Mouse (Mus musculus) gastrocnemius, postnatal 14 days (tissue): ENCODE data around the gene Hyal2. TPM values are rescaled to one million over a fixed set of nuclear protein-coding genes. Genes with fewer than 3 reads are reported as not detected.

Experiments
- total RNA-seq, 2 experiments: library from RNA; stranded (reverse); gene quantifications; 2 replicates each; pipeline ENCODE4 v1.2.3; 2021

The Hyal2 gene
- total RNA-seq, 2 experiments from 2014 or later = 12.7 to 14.5 TPM

Other genes starting within 250 kb of the Hyal2 start
- 10 to 100 TPM; 12.0 to 13.2 TPM for gene Hemk1, start 229.6 kb upstream of the Hyal2 start, total RNA-seq
- gene 6430571L13Rik, start 227.3 kb upstream of the Hyal2 start, total RNA-seq = 10 to 100 TPM; 41.9 to 49.8 TPM
- gene Cacna2d2, start 168.3 kb upstream of the Hyal2 start, total RNA-seq = 1 to 10 TPM in 1 of 2 experiments, under 1 TPM in 1; 0.78 to 1.0 TPM
- gene Tmem115, start 34.0 kb upstream of the Hyal2 start, total RNA-seq = 10 to 100 TPM; 18.4 to 19.9 TPM
- 1 to 10 TPM; 2.2 to 2.5 TPM for gene Cyb561d2, start 25.8 kb upstream of the Hyal2 start, total RNA-seq
- 1 to 10 TPM; 7.5 to 7.7 TPM for gene Nprl2, start 25.7 kb upstream of the Hyal2 start, total RNA-seq
- gene Zmynd10, start 20.6 kb upstream of the Hyal2 start, total RNA-seq = not detected
- 10 to 100 TPM; 11.1 to 11.6 TPM for gene Rassf1, start 16.4 kb upstream of the Hyal2 start, total RNA-seq
- 10 to 100 TPM; 21.8 to 23.1 TPM for gene Tusc2, start 4.7 kb upstream of the Hyal2 start, total RNA-seq
- gene Hyal1, start 9.0 kb downstream of the Hyal2 start, total RNA-seq = 1 to 10 TPM; 2.6 to 2.7 TPM
- 10 to 100 TPM; 12.0 TPM for gene Naa80, start 10.9 kb downstream of the Hyal2 start, total RNA-seq
- gene Hyal3, start 12.9 kb downstream of the Hyal2 start, total RNA-seq = under 1 TPM; 0.23 to 0.49 TPM
- 10 to 100 TPM; 33.5 to 42.7 TPM for gene Ifrd2, start 19.7 kb downstream of the Hyal2 start, total RNA-seq
- 10 to 100 TPM; 27.6 to 35.2 TPM for gene Sema3b, start 41.3 kb downstream of the Hyal2 start, total RNA-seq
- gene Gnai2, start 67.4 kb downstream of the Hyal2 start, total RNA-seq = 100 to 1,000 TPM; 139 to 152 TPM
- 10 to 100 TPM; 29.8 to 57.1 TPM for gene Slc38a3, start 101.6 kb downstream of the Hyal2 start, total RNA-seq
- gene Gnat1, start 111.8 kb downstream of the Hyal2 start, total RNA-seq = not detected
- gene Sema3f, start 142.5 kb downstream of the Hyal2 start, total RNA-seq = 10 to 100 TPM in 1 of 2 experiments, 1 to 10 TPM in 1; 8.4 to 10.6 TPM
- gene Rbm5, start 203.1 kb downstream of the Hyal2 start, total RNA-seq = 10 to 100 TPM; 30.9 to 40.5 TPM